Mouse (Mus musculus): Measurements from ENCODE around the gene Epb41.

Epb41 gene

GRCm38 (mm10) chr4:131919506-131920140 lies 155.5 kb downstream of the Epb41 start:
- no peak for DNase-seq

- peak; percentile 45 for DNase-seq
Measured at GRCm38 (mm10) chr4:131918711-131919500, 156.2 kb downstream of the Epb41 start.

DNA sequence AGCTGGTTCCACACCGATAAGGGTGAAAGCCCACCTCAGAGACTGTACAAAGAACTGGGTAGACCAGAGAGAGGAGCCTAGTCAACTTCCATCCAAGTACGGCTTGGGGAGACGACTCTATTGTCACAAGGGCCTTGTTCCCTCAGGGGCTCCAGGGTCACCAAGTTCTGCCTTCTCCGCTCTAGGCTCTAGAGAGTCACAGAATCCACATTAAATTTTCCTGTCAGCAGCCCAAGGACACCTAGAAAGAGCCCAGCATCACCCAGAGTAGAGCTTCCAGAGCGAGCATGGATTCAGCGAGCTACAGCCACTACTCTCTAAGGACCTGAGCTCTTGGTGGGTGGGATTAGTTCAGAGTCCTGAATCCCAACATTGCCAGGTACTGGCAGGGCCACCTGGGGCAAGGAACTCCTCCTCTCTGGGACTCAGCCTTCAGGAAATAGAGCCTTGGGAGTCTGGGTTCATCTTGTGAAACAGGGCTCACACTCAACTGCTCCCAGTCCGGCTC lies 157.0 kb downstream of the Epb41 start:
- DNase-seq = no peak

GRCm38 (mm10) chr4:131917010-131917555 lies 158.0 kb downstream of the Epb41 start:
- peak; percentile 32 for DNase-seq

DNA sequence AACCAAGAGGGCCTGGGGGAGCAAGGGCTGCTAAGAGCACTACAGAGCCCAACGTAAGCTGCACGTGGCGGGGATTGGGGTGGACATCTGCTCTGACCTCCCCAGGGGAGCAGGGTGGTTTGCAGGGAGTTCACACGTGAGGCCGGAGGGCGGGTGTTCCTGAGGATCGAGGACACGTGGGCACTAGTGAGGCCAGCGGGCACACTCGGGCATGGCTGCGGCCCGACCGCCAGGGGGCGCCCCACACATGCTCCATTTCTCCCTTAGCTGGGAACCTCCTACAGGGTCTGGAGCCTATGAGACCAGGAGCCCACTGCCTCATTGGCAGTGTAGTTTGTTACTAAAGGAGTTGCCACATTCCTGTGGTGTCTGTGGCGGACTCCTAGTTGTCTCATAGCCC lies 158.7 kb downstream of the Epb41 start:
- DNase-seq = peak; percentile 87

DNA sequence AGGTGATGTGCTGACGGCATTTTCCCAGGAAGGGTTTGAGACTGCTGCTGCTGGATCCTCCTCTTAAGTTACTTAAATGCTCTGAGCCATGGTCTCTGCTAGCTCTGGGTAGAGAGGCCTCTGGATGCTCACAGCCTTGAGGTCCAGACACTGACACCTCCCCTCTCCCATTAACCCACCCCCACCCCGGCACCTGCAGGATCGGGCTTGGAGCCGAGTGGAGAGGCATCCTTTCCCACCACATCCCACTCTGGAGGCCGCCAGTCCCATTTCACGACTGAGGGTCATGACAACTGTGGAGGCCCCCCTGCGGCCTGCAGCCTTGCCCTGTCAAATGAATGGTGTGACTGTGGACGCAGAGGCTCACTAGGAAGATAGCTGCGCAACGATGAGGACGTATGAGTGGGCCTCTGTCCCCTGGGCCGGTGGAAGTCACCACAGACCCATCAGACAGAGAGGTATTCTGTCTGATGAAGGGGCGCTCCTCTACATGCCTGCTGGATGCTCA lies 159.2 kb downstream of the Epb41 start:
- no peak for DNase-seq

DNA sequence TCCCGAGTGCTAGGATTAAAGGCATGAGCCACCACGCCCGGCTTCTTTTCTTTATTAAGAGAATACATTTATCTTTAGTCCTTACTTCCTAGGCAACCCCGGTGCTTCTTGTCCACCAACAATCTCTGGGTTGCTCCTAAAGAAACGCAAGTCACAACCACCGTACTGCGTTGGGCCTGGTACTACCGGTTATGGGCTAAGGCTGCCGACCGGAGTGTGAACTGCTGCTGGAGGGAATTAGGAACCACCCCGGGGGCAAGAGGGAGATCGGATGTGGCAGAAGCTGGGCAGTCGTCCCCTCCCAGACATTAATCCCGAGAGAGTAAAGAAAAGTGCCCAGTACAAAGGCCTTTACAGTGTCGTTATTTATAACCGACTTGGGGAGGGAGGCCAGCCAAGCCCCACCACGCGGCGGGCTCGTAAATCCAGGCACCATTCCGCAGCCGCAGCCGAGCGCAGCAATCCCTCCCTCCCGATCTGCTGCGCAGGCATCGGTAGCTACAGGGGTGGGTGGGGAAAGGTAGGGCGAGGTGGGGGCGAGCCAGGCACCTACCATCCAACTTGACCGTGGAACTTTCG lies 160.1 kb downstream of the Epb41 start:
- peak; percentile 60 for DNase-seq

- no peak for DNase-seq
Measured at GRCm38 (mm10) chr4:131914046-131914643, 161.0 kb downstream of the Epb41 start.

GRCm38 (mm10) chr4:131913526-131913925 lies 161.6 kb downstream of the Epb41 start:
- no peak for DNase-seq

DNA sequence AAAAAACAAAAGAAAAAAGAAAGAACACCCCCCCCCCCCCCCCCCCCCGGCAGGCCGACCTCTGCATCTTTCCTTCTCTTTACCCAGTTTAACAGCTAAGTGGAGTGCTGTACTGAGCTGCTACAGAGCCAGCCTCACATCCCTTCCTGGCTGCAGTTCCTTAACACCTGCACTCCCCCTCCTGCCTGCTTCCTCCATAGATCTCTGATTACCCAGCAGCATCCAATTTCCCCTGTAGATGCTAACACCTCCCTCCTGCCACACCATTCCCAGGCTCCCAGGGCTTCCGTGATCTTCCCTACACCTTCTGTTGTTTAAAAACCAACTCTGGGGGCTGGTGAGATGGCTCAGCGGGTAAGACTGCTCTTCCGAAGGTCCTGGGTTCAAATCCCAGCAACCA lies 163.6 kb downstream of the Epb41 start:
- DNase-seq = no peak

DNA sequence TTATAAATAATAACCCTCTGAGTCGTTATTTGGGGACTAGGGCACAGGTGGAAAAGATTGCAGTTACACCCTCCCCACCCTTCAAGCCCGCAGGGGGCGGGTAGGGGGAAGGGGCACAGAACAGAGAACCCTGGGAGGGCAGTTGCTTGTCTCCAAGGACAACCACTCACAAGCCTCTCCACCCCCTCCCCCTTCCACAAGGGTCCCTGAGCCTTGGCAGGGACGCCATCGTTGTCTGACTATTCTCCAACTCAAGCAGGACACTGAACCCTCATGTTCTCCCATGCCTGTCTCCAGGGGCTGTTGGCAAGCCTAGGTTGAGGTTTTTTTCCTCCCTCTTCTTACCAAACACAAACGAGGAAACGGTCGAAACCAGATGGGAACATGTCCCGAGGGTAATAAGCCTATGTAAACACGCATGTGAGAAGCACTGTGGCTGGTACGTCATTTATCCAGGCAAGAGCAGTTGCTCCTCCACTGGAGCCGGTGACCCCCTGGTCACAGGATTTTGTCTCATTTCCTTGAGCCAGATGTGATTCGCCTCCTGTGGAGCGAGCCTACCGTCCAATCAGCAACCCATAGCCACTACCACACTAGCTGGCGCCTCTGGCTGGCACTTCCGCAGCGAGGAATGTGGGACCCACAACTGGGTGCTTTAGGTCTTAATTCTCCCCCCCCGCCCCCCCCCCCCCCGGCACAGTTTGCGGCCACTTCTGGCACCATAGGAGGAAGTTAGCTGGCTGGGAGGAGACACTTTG lies 164.7 kb downstream of the Epb41 start:
- peak; percentile 41 for DNase-seq

DNA sequence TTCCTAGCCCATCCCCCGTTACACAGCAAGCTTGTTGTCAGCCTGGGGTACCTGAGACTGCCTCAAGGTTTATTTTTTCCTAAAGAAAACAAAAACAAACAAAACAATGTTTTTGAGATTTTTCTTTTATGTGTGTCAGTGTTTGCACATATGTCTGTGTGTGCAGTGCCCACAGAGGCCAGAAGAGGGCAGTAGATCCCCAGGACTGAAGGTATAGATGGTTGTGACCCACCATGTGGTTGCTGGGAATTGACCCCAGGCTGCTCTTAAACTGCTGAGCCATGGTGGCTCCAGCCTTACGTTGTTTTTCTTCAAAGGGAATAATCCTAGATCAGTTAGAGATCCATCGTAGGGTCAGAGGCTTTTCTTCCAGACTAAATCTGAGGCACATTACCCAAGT lies 167.2 kb downstream of the Epb41 start:
- DNase-seq = no peak

DNA sequence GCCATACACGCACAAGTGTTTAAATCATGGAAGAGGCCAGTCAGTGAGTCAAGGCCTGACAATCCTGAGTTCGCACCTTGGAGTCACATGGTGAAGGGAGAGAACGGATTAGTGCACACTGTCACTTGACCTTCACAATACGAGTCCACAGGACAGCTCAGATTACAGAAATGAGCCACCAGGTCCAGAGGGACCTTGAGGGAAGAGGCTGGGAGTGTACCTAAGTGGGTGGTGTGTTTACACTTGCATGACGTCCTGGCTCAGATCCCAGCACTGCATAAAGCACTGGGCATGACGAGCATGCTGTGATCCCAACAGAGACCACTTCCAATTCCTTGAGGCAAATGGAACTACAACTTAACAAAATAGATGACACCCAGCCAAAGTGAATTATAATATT lies 168.7 kb downstream of the Epb41 start:
- no peak for DNase-seq

DNA sequence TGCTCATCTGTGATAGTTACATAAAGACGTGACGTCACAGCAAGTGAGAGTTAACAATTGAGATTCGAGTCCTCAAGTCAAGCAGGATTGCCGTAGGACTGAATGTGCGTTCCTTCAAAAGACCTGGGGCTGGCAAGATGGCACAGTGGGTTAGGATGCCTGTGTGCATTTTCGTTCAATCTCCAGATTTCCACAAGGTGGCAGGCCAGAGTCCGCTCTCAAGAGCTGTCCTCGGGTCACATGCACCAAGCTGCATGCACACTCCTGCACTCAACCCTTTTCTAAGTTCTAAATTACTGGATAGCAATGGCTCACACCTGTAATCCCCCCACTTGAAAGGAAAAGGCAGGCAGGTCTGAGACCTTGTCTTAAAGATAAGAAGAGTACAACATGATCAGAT lies 170.6 kb downstream of the Epb41 start:
- peak; percentile 69 for DNase-seq

DNA sequence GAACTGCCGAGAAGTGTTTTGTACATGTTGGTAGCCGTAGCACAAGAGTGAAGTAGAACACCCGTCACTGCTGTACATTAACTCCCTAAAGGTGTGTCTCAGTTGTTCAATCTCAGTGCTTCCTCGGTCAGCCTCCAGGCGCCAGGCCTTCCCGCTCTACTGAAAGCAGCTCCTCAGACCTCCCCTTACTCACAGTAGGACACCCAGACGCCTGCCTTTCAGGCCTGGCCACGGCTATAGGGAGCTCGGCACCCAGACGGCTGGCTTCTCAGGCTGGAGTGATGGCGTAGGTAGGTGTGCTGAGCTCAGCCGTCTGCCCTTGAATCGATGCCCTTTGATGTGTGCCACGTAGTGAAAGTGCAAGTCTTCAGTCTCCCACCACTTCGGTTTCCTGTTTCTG lies 174.0 kb downstream of the Epb41 start:
- no peak for DNase-seq

- no peak for DNase-seq
Measured at GRCm38 (mm10) chr4:131899180-131899554, 176.0 kb downstream of the Epb41 start.

GRCm38 (mm10) chr4:131898503-131899179 lies 176.5 kb downstream of the Epb41 start:
- no peak for DNase-seq

GRCm38 (mm10) chr4:131897787-131898186 lies 177.3 kb downstream of the Epb41 start:
- peak; percentile 71 for DNase-seq

GRCm38 (mm10) chr4:131897109-131897508 lies 178.0 kb downstream of the Epb41 start:
- DNase-seq = no peak

DNA sequence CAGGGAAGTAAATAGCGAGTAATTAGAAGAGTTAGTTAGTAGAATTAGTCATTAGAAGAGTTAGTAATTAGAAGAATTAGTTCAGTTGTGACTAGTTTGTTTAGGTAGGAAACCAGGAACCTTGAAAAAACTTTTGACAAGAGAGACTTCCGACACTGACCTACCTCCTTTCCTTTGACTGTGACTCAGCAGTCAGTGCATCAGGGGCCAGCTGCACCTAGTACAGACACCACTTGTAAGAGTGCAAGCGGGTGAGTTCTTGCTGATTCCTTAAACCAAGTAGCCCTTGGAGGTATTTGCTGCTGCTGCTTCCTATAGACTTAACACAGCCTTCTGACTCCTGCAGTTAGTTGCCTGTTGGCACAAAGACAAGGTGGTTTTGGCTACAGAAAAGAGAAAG lies 184.4 kb downstream of the Epb41 start:
- DNase-seq = no peak

DNA sequence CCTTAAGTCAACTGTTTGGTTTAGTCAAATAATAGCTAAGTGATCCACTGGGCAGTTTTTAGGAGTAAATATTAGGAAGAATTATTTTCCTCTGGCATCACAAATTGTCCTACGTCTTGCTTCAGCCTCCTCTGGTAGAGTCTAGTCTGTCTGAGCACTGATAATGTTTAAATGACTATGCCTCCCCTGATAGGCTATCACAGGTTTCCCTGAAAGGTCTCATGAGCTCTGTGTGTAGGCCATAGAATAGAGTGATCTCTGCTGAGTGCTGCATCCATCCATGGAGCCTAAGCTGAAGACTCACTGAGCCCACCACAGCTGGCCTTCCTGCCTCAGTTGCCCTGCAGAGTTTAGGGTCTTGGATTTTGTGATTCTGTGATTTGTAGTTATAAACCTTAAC lies 186.6 kb downstream of the Epb41 start:
- DNase-seq = no peak

DNA sequence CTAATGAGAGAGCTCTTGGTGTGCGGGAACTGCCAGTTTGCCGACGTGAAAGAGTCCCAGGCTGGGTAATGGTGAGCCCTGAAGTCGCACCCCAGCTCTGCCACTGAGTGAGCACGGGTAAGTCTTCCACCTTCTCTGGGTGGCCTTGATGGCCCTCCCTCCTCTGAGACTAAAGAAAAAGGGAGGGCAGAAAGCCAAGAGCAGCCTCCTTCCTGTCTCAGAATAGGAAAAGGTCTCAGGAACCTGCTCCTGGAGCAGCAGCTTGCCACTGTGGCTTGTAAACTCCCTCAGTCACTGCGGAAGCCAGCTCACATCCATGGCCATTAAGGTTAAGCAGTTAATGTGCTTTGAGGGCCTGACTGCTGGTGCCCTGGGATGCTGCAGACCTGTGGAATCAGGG lies 189.7 kb downstream of the Epb41 start:
- no peak for DNase-seq
